Mouse (Mus musculus): ENCODE measurements around the gene Cacna1i.

DNA sequence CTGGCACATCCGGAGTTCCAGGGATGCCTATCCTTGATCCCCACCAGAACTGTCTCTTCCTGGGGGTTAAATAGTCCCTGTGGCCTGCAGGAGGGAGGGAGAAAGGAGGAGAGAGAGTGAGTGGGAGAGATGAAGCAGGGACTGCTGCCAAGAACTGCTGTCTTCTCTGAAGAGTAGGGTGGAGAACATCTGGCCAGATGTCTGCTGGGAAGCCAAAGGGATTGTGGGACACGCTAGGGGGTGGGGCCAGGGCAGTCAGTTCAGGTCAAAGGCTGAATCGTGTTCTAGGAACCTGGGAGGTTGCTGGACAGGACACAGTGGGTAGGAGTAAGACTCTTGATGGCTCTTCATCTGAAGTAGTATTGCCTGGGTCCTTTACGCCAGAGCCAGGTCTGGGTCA lies 55.4 kb downstream of the Cacna1i start:
- TF ChIP-seq CTCF (IDR thresholded peaks at IDR 0.05; ENCODE audit: borderline replicate concordance, extremely low read depth, insufficient read depth, insufficient read length) (no peak), POLR2A (IDR thresholded peaks at IDR 0.05; ENCODE audit: borderline replicate concordance, extremely low read depth, insufficient read depth, insufficient read length, poor library complexity, severe bottlenecking) (no peak)
